Mouse (Mus musculus) intestine, embryonic 14.5 days (tissue): Measurements from ENCODE around the gene Tnnc2. TPM values are rescaled to one million over a fixed set of nuclear protein-coding genes. Genes with fewer than 3 reads are reported as not detected.

Experiments used
- ATAC-seq: fragments of 200-750 bp; cut with Nextera tagmentation; replicated peaks from 2 replicates; pipeline ENCODE4 v1.8.0; 2017; ENCODE audit warnings: low read depth, moderate number of reproducible peaks, moderate TSS enrichment, moderate library complexity; ENCODE audit not compliant: low FRiP score, low TSS enrichment
- DNase-seq: peaks from one replicate; pipeline ENCODE4 v3.0.0-alpha.2; 2018; ENCODE audit warnings: low spot score
- H3K27ac ChIP-seq: fragments of 300-500 bp; sonication (generic); 2 replicates; pipeline ENCODE4 v1.5.1; 2014; ENCODE audit warnings: low read depth, mild to moderate bottlenecking, control low read depth
- H3K27me3 ChIP-seq: fragments of 300-500 bp; sonication (generic); replicated peaks from 2 replicates; pipeline ENCODE4 v1.6.1; 2014; ENCODE audit warnings: low read length, control low read depth; ENCODE audit not compliant: control insufficient read depth, insufficient read depth
- H3K36me3 ChIP-seq: fragments of 300-500 bp; sonication (generic); 2 replicates; pipeline ENCODE4 v1.6.1; 2014; ENCODE audit warnings: low read length, control low read depth; ENCODE audit not compliant: control insufficient read depth, insufficient read depth
- H3K4me1 ChIP-seq: fragments of 300-500 bp; sonication (generic); replicated peaks from 2 replicates; pipeline ENCODE4 v1.6.1; 2014; ENCODE audit warnings: low read length, control low read depth, mixed read lengths; ENCODE audit not compliant: control insufficient read depth, insufficient read depth
- H3K4me2 ChIP-seq: fragments of 300-500 bp; sonication (generic); 2 replicates; pipeline ENCODE4 v1.6.1; 2014; ENCODE audit warnings: low read length
- H3K4me3 ChIP-seq: fragments of 300-500 bp; sonication (generic); 2 replicates; pipeline ENCODE4 v1.5.1; 2014; ENCODE audit warnings: low read depth, low read length, control low read depth, mixed read lengths
- H3K9ac ChIP-seq: fragments of 300-500 bp; sonication (generic); 2 replicates; pipeline ENCODE4 v1.6.1; 2014; ENCODE audit warnings: mild to moderate bottlenecking, low read length
- H3K9me3 ChIP-seq: fragments of 300-500 bp; sonication (generic); 2 replicates; pipeline ENCODE4 v1.6.1; 2016; ENCODE audit warnings: low read length, control low read depth; ENCODE audit not compliant: control insufficient read depth
- WGBS: fragments of 180-500 bp; shearing (Covaris S2); extraction: QIAGEN DNeasy Blood & Tissue Kit; methylation state at CpG from one replicate; pipeline ENCODE4 v1.1.7; 2014; 5-methylcytosine and 5-hydroxymethylcytosine counted together
- polyA plus RNA-seq: library from polyadenylated mRNA; unstranded; fragments of >200 nt; fragmentation: Nextera tagmentation; extraction: Ambion mirVana; gene quantifications from 2 replicates; pipeline ENCODE4 v1.2.1, GENCODE M21; 2014

The Tnnc2 gene
- polyA plus RNA-seq, 1 experiment from 2014 or later = 0.69 TPM

GRCm38 (mm10) chr2:164784869-164785420, 5.2 kb upstream of the Tnnc2 start:
- H3K4me2 ChIP-seq = peak overlapping the region; percentile 81
- peaks cover 8% of the 10 kb centered on the region for H3K36me3 ChIP-seq
- H3K27ac ChIP-seq = peak overlapping the region; percentile 87
- peak overlapping the region; percentile 69 for H3K9ac ChIP-seq
- no peak for DNase-seq
- 4% methylated on average over 7 of the region's 7 CpGs for WGBS
- peak overlapping the region; percentile 70 for H3K4me3 ChIP-seq
- no peaks in the 10 kb centered on the region for H3K9me3 ChIP-seq
- no peak for ATAC-seq
- no peaks in the 10 kb centered on the region for H3K27me3 ChIP-seq
- peaks cover 13% of the 10 kb centered on the region for H3K4me1 ChIP-seq

- no peak overlapping the region for H3K27ac ChIP-seq
- H3K36me3 ChIP-seq = peaks cover 3% of the 10 kb centered on the region; the same call in 1 of the 2 replicates
- H3K9me3 ChIP-seq = no peaks in the 10 kb centered on the region
- no peak for DNase-seq
- no peak overlapping the region for H3K9ac ChIP-seq
- 73% methylated on average over 7 of the region's 7 CpGs for WGBS
- ATAC-seq = no peak
- no peak overlapping the region for H3K4me2 ChIP-seq
- no peaks in the 10 kb centered on the region for H3K27me3 ChIP-seq
- no peak overlapping the region for H3K4me3 ChIP-seq
- H3K4me1 ChIP-seq = peaks cover 13% of the 10 kb centered on the region
Measured at GRCm38 (mm10) chr2:164783926-164784581, 4.3 kb upstream of the Tnnc2 start.

GRCm38 (mm10) chr2:164781876-164782275, 2.1 kb upstream of the Tnnc2 start:
- Histone ChIP-seq H3K27ac (no peak overlapping the region), H3K4me3 (no peak overlapping the region), H3K9me3 (no peaks in the 10 kb centered on the region), H3K36me3 (no peaks in the 10 kb centered on the region), H3K27me3 (no peaks in the 10 kb centered on the region), H3K9ac (no peak overlapping the region), H3K4me2 (no peak overlapping the region), H3K4me1 (peaks cover 10% of the 10 kb centered on the region)
- no peak for ATAC-seq
- no peak for DNase-seq
- WGBS = 70% methylated on average over 4 of the region's 4 CpGs

DNA sequence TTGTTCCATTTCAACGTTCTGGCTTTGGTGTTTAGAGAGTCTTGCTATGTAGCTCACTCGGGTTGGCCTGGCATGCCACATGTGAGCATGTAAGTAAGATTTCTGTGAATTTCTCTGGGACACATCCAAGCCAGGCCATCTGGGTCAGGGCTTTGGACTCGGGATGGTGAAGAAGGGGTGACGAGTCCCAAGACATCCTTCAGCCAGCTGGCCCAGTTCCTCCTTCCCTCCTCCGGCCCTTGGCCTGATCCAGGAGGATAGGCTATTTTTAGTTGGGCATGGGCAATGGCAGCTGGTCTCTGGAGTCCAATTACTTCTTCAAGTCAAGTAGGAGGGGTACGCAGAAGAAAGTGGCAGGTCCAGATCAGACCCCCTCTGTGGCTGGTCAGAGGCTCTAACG, 958 bp downstream of the Tnnc2 start:
- DNase-seq = no peak
- no peak for ATAC-seq

GRCm38 (mm10) chr2:164778015-164778287, 1.8 kb downstream of the Tnnc2 start:
- Histone ChIP-seq H3K4me1 (no peaks in the 10 kb centered on the region), H3K27me3 (no peaks in the 10 kb centered on the region), H3K4me3 (no peak overlapping the region), H3K4me2 (no peak overlapping the region), H3K9me3 (no peaks in the 10 kb centered on the region), H3K36me3 (peaks cover 2% of the 10 kb centered on the region; the same call in 1 of the 2 replicates), H3K27ac (no peak overlapping the region), H3K9ac (no peak overlapping the region)
- DNase-seq (no peak), ATAC-seq (no peak)
- WGBS = 90% methylated on average over 11 of the region's 11 CpGs

More for the DNA sequence above, 958 bp downstream of the Tnnc2 start:
- Histone ChIP-seq H3K4me2 (no peak overlapping the region), H3K27ac (no peak overlapping the region), H3K4me1 (no peaks in the 10 kb centered on the region), H3K4me3 (no peak overlapping the region), H3K27me3 (no peaks in the 10 kb centered on the region), H3K9ac (no peak overlapping the region), H3K9me3 (no peaks in the 10 kb centered on the region), H3K36me3 (no peaks in the 10 kb centered on the region)
- WGBS = 87% methylated on average over 7 of the region's 7 CpGs

DNA sequence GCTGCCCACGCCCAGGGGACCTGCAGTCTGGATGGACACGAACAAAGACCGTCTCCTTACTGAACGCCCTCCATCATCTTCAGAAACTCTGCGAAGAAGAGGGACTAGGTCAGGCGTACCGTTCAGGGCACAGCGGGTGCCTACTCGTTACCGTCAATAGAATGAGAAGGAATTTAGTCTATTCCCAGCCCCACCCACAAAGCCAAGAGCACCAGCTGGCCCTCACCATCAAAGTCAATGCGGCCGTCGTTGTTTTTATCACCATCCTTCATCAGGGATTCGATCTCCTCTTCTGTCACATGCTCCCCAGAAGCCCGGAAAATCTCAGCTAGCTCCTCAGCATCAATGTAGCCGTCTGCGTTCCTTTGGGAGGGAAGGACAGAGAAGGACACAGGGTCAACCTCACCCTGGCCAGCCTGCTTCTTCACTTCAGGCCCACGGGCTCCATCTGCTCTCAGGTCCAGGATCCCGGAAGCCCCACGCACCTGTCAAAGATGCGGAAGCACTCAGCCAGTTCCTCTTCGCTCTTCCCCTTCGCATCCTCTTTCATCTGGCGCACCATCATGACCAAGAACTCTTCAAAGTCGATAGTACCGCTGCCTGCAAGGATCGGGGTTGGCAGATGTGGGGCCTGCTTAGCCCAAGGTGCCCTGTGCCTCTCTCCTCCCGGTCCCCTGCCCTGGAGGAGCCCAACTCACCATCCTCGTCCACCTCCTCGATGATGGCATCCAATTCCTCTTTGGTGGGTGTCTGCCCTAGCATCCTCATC, 2.3 kb downstream of the Tnnc2 start:
- DNase-seq = no peak
- H3K4me2 ChIP-seq = no peak overlapping the region
- WGBS = 84% methylated on average over 30 of the region's 30 CpGs

DNA sequence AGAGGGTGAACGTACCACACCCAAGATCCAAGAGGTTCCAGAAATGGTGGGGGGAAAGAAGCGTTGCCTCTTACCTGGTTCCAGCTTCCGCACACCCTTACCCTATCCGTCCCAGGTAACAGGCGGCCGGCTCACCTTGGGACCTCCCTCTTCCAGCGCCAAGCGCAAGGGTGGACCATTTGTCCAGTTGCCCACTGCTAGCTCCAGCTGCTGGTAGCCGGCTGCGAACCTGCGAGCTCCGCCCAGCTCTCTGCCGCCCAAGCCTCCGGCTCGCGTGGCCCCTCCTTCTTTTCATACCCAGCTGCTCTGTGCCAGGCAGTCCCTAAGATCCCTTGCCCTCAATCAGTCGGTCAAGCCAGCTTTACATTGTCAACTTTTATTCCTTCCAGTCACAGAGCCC, 3.0 kb downstream of the Tnnc2 start:
- peaks cover 5% of the 10 kb centered on the region; the same call in 1 of the 2 replicates for H3K4me1 ChIP-seq
- H3K4me3 ChIP-seq = no peak overlapping the region
- no peaks in the 10 kb centered on the region for H3K9me3 ChIP-seq
- DNase-seq (no peak), ATAC-seq (no peak)
- H3K27me3 ChIP-seq = no peaks in the 10 kb centered on the region
- H3K4me2 ChIP-seq = no peak overlapping the region
- H3K27ac ChIP-seq = no peak overlapping the region
- H3K9ac ChIP-seq = no peak overlapping the region
- 64% methylated on average over 17 of the region's 17 CpGs for WGBS
- H3K36me3 ChIP-seq = peaks cover 14% of the 10 kb centered on the region

More for the DNA sequence above, 2.3 kb downstream of the Tnnc2 start:
- H3K4me1 ChIP-seq = no peaks in the 10 kb centered on the region
- H3K36me3 ChIP-seq = peaks cover 7% of the 10 kb centered on the region
- H3K27me3 ChIP-seq = no peaks in the 10 kb centered on the region
- ATAC-seq = no peak
- H3K27ac ChIP-seq = no peak overlapping the region
- no peak overlapping the region for H3K4me3 ChIP-seq
- no peaks in the 10 kb centered on the region for H3K9me3 ChIP-seq
- H3K9ac ChIP-seq = no peak overlapping the region

DNA sequence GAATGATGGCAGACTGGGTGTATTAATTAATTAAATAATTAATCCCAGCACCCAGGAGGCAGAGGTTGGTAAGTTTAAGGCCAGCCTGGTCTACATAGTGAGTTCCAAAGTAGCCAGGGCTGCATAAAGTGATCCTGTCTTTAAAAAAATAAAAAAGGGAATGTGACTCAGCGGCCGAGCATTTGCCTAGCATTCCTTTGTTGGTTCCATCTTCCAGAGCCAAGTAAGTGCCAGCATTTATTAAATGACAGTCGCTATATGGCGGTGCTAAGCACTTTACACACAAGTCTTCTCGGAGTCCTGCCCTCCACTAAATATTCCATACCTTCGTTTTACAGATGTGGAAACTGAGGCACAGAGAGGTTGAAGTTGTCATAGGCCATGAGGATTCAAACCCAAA, 3.6 kb downstream of the Tnnc2 start:
- Histone ChIP-seq H3K27ac (no peak overlapping the region), H3K9ac (no peak overlapping the region), H3K27me3 (no peaks in the 10 kb centered on the region), H3K4me3 (no peak overlapping the region), H3K36me3 (peaks cover 20% of the 10 kb centered on the region), H3K4me2 (no peak overlapping the region), H3K9me3 (no peaks in the 10 kb centered on the region), H3K4me1 (peaks cover 11% of the 10 kb centered on the region)
- no peak for DNase-seq
- WGBS = 80% methylated on average over 6 of the region's 6 CpGs
- no peak for ATAC-seq
